Mouse (Mus musculus) thymus, adult 2 months (tissue): ENCODE results near the gene Dmrta2.

Experiments used
- CTCF ChIP-seq: fragments of 200-500 bp; IDR thresholded peaks from 2 replicates; pipeline ENCODE4 v1.5.1; 2012; ENCODE audit warnings: mild to moderate bottlenecking, control low read depth, low read length, moderate library complexity, borderline replicate concordance; ENCODE audit not compliant: control insufficient read depth, poor library complexity, insufficient read depth; ENCODE audit errors: extremely low read depth
- POLR2A ChIP-seq: fragments of 200-500 bp; IDR thresholded peaks from 2 replicates; pipeline ENCODE4 v1.6.1; 2012; ENCODE audit warnings: mild to moderate bottlenecking, low read length, control low read depth, moderate library complexity; ENCODE audit not compliant: control insufficient read depth, poor library complexity, insufficient read depth; ENCODE audit errors: extremely low read depth

- no peak for TF ChIP-seq CTCF
- TF ChIP-seq POLR2A = no peak
Measured at GRCm38 (mm10) chr4:109963570-109964279, 14.1 kb upstream of the Dmrta2 start.
